Mouse (Mus musculus) T-cell, adult 2 months (primary cell): ENCODE measurements around the gene Spindoc.
A peak's percentile ranks its signal among the peaks of the same experiment; 100 is the strongest.

Source experiments
- DNase-seq: peaks from one replicate; pipeline ENCODE4 v3.0.0; 2022; ENCODE audit warnings: low spot score

Gene Spindoc

DNA sequence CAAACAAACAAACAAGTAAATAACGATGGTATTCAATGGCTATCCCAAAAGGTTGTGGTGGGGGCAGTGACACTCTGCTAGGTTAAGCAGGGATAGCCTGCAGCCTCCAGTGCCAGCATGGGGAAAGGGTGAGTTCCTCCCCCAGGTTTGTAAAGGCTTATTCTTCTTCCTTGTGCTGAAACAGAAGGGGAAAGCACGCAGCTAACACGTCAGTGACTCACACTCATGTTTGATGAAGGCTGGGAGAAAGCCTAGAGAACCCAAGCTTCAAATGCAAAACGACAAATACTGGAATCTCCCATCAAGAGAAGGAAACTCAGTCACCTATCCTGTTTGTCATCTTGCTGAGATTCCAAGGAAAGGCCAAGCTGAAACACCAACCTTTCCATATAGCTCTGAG lies 47.1 kb downstream of the Spindoc start:
- no peak for DNase-seq

DNA sequence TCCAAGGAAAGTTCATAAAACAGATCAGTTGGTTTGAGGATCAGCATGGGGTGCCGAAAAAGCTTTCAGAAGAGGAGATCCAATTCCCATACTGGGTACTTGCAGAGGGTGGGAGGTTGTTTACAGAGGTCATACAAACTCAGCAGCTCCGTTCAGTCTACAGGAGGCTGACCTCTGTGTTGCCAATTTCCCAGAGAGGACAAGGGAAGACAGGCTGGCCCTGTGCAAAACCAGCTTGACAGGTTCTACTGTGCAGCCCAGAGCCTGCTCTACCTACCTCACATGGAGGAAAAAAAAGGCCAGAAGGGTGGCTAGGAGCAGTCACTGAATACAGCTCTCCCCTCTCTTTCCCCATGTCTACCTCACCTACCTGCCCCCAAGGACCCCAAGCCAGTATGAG lies 48.7 kb downstream of the Spindoc start:
- no peak for DNase-seq

DNA sequence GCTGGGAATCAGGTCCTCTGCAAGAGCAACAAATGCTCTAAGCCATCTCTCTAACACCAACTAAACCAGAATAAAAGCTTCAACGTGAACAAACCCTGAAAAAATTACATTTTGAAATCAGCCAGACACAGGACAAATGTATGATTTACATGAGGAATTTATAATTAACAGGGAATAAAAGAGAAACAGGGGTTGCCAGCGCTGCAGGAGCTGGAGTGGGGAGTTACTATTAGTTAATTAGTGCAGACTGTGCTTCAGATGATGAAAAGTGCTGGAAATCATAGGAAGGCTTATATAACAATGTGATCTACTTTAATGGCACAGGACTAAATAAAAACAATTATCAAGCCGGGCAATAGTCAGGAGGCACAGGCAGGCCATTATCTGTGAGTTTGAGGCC lies 61.4 kb downstream of the Spindoc start:
- no peak for DNase-seq

DNA sequence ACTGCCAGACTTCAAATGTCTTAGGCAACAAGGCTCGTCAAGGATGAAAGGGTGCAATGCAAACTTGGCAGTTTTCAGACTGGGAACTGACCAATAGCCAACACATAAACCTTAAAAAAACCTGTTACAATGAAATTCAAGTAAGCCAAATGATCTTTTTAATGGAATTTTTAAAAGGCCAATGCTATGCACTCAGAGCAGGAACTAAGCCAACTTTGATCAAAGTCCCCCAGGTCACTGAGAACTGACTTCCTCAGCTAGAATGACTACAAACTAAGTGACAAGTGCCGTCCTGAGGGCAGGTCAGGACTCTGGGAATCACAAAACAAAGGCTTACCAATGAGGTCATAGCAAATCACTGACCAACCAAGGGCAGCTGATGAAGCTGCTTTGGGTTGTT lies 62.6 kb downstream of the Spindoc start:
- no peak for DNase-seq

DNA sequence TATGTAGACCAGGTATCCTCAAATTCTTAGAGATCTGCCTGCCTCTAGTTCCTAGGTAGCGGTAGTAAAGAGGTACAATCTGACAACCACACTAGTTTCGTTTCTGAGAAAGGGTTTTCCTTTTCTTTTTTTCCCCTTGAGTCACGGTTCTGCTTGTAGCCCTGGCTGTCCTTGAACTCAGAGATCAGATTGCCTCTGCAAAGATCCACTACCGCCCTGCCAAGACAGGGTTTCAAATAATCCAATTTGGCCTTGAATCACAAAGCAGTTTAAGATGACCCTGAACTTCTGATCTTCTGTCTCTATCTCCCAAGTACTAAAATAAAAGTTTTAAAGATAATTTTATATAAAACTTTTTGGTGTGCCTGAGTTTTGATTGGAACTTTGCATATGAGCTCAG lies 65.1 kb downstream of the Spindoc start:
- no peak for DNase-seq

DNA sequence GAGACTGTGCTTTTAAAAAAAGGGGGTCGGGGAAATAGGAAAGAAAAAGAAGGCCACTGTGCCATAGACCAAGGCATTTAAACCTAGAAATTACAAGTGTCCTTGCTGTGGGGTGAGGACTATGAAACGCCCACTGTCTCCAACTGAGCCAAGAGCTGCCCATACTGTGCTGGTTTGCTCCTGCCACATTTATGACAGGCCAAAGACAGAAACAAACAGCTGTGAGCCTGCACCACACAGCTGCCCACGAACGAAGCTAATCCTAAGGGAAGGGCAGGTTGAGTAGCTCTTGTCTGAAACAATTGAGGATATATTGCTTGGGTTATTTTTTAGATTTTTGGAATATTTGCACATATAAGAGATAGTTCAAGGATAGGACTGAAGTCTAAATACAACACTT lies 66.0 kb downstream of the Spindoc start:
- no peak for DNase-seq

DNA sequence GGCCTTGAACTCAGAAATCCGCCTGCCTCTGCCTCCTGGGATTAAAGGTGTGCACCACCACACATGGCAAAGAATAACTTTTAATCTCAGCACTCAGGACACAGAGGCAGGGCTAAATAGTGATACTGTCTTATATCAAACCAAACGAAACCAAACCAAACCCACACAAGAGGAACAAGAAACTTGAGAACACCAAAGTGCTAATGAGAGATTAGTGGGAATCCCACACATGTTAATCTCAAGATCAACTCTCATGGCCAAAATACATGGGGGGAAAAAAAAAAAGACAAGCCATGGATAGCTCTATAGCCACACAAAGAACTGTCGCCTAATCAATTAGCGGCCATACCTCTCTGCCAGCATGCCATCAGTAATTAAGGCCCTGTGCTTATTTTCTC lies 67.2 kb downstream of the Spindoc start:
- DNase-seq, result no peak

DNA sequence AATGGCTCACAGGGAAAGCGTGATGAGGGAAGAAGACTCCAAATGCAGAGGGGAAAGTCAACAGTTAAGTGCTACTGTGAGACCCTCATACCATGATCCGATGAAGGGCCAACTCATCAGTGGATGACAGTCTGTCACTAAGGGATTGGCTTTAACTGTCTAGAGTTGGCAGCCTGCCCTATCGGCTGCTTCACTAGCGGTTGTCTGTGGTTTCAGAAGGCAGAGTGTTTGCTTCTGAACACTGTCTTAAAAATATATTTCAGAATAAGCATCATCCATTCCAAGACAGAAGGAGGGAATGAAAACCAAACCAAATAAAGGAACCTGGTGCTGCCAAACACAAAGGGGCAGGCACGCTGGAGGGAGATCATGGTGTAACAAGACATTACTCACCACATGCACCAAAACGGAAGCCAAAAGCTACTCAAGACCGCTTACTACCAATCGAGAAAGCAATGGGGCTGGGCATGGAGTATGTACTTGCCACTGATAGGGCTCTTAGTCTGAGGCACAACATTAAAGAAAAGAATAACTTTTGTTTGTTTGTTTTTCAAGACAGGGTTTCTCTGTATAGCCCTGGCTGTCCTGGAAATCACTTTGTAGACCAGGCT lies 67.7 kb downstream of the Spindoc start:
- DNase-seq, result peak; percentile 52

DNA sequence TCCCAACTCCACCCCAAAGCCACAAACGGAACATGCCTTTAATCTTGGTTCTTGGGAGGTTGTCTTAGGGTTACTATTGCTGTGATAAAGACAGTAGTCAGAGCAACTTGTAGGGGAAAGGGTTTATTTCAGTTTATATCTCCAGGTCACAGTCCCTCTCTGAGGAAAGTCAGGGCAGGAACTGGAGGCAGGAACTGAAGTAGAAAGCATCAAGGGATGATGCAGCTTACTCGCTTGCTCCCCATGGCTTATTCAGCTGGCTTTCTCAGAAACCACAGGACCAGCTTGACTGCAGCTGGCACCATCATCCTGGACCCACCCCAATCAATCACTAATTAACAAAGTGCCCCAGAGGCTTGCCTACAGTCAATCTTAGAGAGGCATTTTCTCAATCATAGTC lies 69.1 kb downstream of the Spindoc start:
- DNase-seq, result no peak

DNA sequence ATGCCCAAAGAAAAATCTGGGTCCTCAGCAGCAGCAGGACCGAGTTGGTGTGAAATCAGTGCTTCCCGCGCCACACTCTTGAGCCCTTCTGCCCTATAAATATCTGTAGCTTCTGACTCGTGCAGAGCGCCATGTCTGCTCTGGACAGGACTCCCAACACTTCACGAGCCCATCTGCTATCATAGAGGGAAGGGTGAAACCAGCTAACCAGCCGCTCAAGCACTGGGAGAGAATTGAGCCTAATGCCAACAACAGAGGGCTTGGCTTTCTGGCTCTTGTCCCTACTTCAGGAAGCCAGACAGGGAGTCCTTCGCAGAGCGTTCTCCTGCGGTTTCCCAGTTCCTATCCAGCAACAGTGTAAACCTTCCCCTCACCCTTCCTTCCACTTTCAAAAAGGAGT lies 71.5 kb downstream of the Spindoc start:
- no peak for DNase-seq

DNA sequence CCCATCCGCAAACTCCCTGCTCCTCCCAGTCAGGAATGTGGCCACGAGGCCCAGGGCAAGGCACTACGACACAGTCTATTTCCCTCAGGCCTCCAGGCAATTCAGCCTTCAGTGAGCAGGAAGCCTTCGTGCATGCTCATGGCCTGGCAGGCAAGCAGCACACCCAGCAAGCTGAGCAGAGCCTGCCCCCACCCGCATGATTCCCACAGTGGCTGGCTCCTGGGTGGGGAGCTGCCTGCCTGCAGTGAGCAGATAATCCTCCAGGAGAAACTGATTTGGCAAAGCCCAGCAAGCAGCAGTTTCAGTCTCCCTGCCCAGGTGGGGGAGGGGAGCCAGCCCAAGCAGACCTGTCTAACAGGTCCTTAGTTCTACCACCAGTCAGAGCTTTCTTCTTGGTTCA lies 72.1 kb downstream of the Spindoc start:
- peak; percentile 8 for DNase-seq

DNA sequence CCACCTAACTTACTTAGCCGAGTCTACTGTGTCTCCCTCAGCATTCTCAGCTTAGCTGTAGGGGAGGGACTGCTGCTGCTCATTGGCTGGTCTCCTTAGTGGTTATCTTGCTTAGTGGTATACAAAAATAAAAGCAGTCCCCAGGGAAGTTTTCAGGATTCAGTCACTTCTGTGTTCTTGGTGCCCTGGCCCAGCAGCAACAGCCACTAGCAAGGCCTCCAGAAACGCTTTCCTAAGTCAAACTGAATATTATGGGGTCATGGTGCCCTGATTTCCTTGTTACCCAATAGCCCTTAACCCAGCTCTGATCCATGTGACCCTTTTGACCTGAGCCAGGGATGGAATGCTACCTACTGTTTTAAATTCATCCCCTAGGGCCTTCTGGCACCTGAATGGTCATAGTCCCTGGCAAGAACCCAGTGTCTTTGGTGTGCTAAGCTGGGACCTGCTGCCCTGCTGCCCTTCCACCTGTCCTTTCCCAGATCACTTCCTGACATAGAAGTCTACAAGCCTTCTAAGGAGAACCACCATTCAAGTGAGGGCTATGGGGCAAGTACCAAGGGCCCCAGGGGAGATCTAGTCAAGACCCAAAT lies 73.0 kb downstream of the Spindoc start:
- DNase-seq, result no peak

DNA sequence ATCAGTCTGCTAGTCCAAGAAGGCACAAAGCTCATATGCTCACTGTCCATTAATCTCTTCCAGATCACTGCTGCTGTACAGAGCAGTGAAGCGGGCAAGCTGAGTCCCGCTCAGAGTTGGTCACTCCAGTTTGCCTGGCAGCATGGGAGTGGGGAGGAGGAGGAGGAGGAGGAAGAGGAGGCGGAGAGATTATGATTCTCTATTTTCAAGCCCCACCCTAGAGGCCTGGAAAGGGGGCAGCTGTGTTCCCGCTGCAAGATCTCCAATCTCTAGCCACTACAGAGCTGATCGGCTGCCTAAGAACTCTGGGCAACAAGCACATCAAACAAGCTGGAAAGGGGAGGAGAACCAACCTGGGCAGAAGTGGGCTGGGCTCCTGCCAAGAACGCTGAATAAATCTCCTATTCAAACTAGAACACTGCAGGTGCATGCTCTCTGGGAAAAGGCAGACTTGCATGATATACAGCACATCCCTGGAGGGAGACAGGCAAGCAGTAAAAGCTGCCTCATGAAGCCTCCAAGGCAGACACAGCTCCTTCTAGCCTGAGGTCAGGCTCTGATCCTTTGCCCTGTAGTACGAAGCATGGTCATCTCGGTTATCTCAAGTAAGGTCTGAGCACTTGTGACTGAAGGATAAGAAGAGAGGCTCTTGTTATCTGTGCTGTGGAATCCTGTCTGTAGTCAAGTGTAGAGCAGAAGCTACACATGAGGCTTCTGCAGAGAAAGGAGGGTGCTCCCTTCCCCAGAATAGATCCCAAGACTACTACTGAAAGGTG lies 74.6 kb downstream of the Spindoc start:
- no peak for DNase-seq

DNA sequence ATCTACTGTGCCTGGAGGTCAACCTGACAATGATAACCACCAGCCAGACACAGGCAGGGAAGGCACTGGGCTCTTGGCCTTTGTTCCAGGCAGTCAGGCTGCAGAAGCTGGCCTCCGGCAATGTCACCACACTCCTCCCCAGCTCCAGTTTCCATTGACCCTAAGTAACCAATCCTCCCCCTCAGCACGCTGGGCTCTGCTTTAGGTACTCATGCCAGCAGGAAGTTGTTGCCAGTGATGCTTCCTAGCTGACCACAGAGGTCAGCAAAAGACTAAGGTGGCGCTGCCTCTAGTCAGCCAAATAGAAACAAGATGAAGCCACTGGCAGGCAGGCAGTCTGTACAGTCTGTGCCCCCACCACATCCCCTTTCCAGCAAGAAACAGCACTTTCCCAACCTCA lies 75.8 kb downstream of the Spindoc start:
- no peak for DNase-seq

DNA sequence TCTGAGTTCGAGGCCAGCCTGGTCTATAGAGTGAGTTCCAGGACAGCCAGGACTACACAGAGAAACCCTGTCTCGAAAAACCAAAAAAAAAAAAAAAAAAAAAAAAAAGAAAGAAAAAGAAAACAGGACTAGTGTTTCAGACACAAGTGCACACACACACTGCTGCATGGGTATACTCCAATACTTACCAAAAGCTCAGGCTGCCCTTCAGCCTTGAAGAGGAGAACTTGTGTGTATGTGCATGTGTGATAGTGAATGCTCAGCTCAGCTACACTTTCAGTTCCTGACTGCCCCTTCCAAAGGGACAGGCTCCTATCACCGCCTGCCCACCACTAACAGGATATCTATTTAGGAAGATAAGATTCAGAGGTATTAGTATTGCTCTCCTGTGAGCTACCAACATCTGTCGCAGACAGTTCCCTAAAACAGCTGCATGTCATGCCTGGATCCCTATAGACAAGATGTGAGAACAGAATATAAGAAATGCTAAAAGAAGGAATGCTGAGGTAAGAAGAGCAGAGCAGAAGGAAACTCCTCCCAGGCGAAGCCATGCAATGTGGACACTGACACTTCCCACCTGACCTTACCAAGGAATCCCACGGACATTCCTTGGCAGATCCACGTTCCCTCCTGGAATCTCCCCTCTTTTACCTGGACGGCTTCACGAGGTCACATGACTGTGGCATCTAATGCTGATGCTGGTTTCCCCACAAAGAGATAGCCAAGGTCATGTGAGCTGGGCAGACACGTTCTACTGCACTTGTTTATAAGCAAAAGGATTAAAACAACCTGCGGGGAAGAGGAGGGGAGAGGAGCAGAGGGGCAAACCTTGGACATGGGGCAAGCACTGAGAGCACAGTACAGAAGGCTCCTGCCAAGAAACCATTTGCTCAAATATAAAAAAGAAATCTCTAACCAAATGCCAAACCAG lies 77.1 kb downstream of the Spindoc start:
- no peak for DNase-seq

DNA sequence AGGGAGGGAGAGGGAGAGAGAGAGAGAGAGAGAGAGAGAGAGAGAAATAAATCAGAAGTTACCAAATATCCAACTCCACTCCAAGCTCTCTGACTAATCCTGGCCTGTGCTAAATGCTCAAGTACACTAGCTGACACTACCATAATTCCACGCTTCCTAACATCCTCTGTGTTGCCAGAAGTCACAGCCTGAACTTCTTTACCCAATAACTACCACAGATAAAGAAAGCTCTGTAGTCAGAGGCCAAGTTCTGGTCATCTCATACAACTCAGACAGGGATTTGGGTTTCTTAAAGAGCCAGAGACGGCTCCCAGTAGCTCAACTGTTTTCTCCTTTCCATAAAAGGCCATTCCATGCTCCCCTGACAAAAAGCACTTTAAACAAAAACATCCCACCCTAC lies 78.0 kb downstream of the Spindoc start:
- no peak for DNase-seq
